Mouse (Mus musculus) MEL (cell line): Measurements from ENCODE around the gene Rgs5. TPM values are rescaled to one million over a fixed set of nuclear protein-coding genes. Genes with fewer than 3 reads are reported as not detected.

Source experiments
- DNase-seq: peaks from one replicate; pipeline ENCODE4 v3.0.0; 2011; ENCODE audit warnings: low read depth, low spot score
- H3K27ac ChIP-seq: 2 replicates; pipeline ENCODE4 v1.5.1; 2012; ENCODE audit warnings: low read depth, mild to moderate bottlenecking, control low read depth, low read length, moderate library complexity; ENCODE audit not compliant: control insufficient read depth
- H3K27me3 ChIP-seq, 2 experiments: fragments of 150-350 bp in 1 of 2; sonication (generic) in 1 of 2; 2 replicates each; pipeline ENCODE4 v1.6.1; 2012; ENCODE audit warnings: low read length in 2 of 2, mild to moderate bottlenecking in 2 of 2, improper control_type of control experiment in 1 of 2, moderate library complexity in 1 of 2; ENCODE audit not compliant: insufficient read depth in 2 of 2, control insufficient read depth in 1 of 2
- H3K36me3 ChIP-seq, 2 experiments: 2 replicates each; pipeline ENCODE4 v1.6.1; 2012 to 2014; ENCODE audit warnings: low read length in 2 of 2, improper control_type of control experiment in 1 of 2, inconsistent platforms in 1 of 2, mild to moderate bottlenecking in 1 of 2; ENCODE audit not compliant: insufficient read depth in 2 of 2, control insufficient read depth in 1 of 2
- H3K4me1 ChIP-seq, 2 experiments: fragments of 150-350 bp in 1 of 2; sonication (generic) in 1 of 2; 2 replicates each; pipeline ENCODE4 v1.6.1; 2012; ENCODE audit warnings: low read length in 2 of 2, improper control_type of control experiment in 1 of 2, mild to moderate bottlenecking in 1 of 2; ENCODE audit not compliant: insufficient read depth in 2 of 2, control insufficient read depth in 1 of 2
- H3K4me3 ChIP-seq, 2 experiments: fragments of 150-350 bp in 1 of 2; sonication (generic) in 1 of 2; 2 replicates each; pipeline ENCODE4 v1.5.1; 2012; ENCODE audit warnings: low read depth in 2 of 2, low read length in 2 of 2, mild to moderate bottlenecking in 2 of 2, moderate library complexity in 2 of 2, control low read depth in 1 of 2, improper control_type of control experiment in 1 of 2; ENCODE audit not compliant: control insufficient read depth in 1 of 2, insufficient read depth in 1 of 2
- H3K79me2 ChIP-seq: 2 replicates; pipeline ENCODE4 v1.6.1; 2012; ENCODE audit warnings: mild to moderate bottlenecking, low read length, moderate library complexity; ENCODE audit not compliant: control insufficient read depth, poor library complexity, insufficient read depth
- H3K9ac ChIP-seq: 2 replicates; pipeline ENCODE4 v1.6.1; 2012; ENCODE audit warnings: low read depth, mild to moderate bottlenecking, control low read depth, low read length, moderate library complexity; ENCODE audit not compliant: control insufficient read depth, poor library complexity, severe bottlenecking
- H3K9me3 ChIP-seq: fragments of 150-350 bp; sonication (generic); replicated peaks from 2 replicates; pipeline ENCODE4 v1.6.1; 2012; ENCODE audit warnings: mild to moderate bottlenecking, low read length, improper control_type of control experiment, moderate library complexity; ENCODE audit not compliant: insufficient read depth
- BHLHE40 ChIP-seq: IDR thresholded peaks from 2 replicates; pipeline ENCODE4 v1.6.1; 2012; ENCODE audit warnings: low read depth, mild to moderate bottlenecking, inconsistent platforms, low read length, improper control_type of control experiment, borderline replicate concordance
- CTCF ChIP-seq, 3 experiments: IDR thresholded peaks in 2 of 3; conservative IDR thresholded peaks in 1 of 3; 2 replicates each; pipeline ENCODE4 v1.5.1; 2011 to 2012; ENCODE audit warnings: low read length in 3 of 3, low read depth in 2 of 3, mild to moderate bottlenecking in 2 of 3, improper control_type of control experiment in 1 of 3, inconsistent platforms in 1 of 3, mixed read lengths in 1 of 3, moderate library complexity in 1 of 3; ENCODE audit not compliant: control insufficient read depth in 1 of 3, insufficient read depth in 1 of 3, poor library complexity in 1 of 3, severe bottlenecking in 1 of 3
- GATA1 ChIP-seq: IDR thresholded peaks from 2 replicates; pipeline ENCODE4 v1.6.1; 2011; ENCODE audit warnings: low read depth, low read length, improper control_type of control experiment
- HCFC1 ChIP-seq: IDR thresholded peaks from 2 replicates; pipeline ENCODE4 v1.6.1; 2012; ENCODE audit warnings: low read depth, mild to moderate bottlenecking, inconsistent platforms, low read length, improper control_type of control experiment, moderate library complexity
- KAT2A ChIP-seq: conservative IDR thresholded peaks from 2 replicates; pipeline ENCODE4 v1.6.1; 2012; ENCODE audit warnings: low read depth, low read length, improper control_type of control experiment, inconsistent platforms
- MAFK ChIP-seq: IDR thresholded peaks from 2 replicates; pipeline ENCODE4 v1.6.1; 2011; ENCODE audit warnings: low read depth, mild to moderate bottlenecking, low read length, improper control_type of control experiment, borderline replicate concordance
- MEF2A ChIP-seq: IDR thresholded peaks from 2 replicates; pipeline ENCODE4 v1.6.1; 2014; ENCODE audit warnings: low read depth, mild to moderate bottlenecking, inconsistent platforms, low read length, improper control_type of control experiment; ENCODE audit not compliant: poor library complexity, insufficient replicate concordance, severe bottlenecking; ENCODE audit errors: extremely low read depth
- MXI1 ChIP-seq: IDR thresholded peaks from 2 replicates; pipeline ENCODE4 v1.6.1; 2011; ENCODE audit warnings: mild to moderate bottlenecking, low read depth, low read length, improper control_type of control experiment
- NELFE ChIP-seq: IDR thresholded peaks from 2 replicates; pipeline ENCODE4 v1.6.1; 2011; ENCODE audit warnings: low read depth, low read length, improper control_type of control experiment
- TAL1 ChIP-seq: IDR thresholded peaks from 2 replicates; pipeline ENCODE4 v1.6.1; 2012; ENCODE audit warnings: mild to moderate bottlenecking, inconsistent platforms, low read length, moderate library complexity, mixed read lengths
- TBP ChIP-seq: IDR thresholded peaks from 2 replicates; pipeline ENCODE4 v1.8.0; 2011; ENCODE audit warnings: low read depth, low read length, improper control_type of control experiment
- USF1 ChIP-seq: IDR thresholded peaks from 2 replicates; pipeline ENCODE4 v1.6.1; 2014; ENCODE audit warnings: low read depth, mild to moderate bottlenecking, inconsistent platforms, low read length, improper control_type of control experiment, moderate library complexity
- USF2 ChIP-seq, 2 experiments: IDR thresholded peaks; 2 replicates each; pipeline ENCODE4 v1.6.1; 2011 to 2012; ENCODE audit warnings: improper control_type of control experiment in 2 of 2, low read length in 2 of 2, borderline replicate concordance in 1 of 2, inconsistent platforms in 1 of 2, low read depth in 1 of 2, mild to moderate bottlenecking in 1 of 2; ENCODE audit not compliant: insufficient read depth in 1 of 2
- ZKSCAN1 ChIP-seq: IDR thresholded peaks from 2 replicates; pipeline ENCODE4 v1.6.1; 2012; ENCODE audit warnings: low read depth, mild to moderate bottlenecking, inconsistent platforms, low read length, improper control_type of control experiment, moderate library complexity
- ZNF384 ChIP-seq: IDR thresholded peaks from 2 replicates; pipeline ENCODE4 v1.6.1; 2012; ENCODE audit warnings: low read depth, mild to moderate bottlenecking, inconsistent platforms, low read length, improper control_type of control experiment
- polyA plus RNA-seq, 2 experiments: library from polyadenylated mRNA; stranded (reverse) in 1 of 2; unstranded in 1 of 2; fragments of >175 nt in 1 of 2; fragments of >200 nt in 1 of 2; gene quantifications; 2 replicates each; pipeline versions ENCODE4 v1.2.1 to v1.2.4; 2012; ENCODE audit warnings: low replicate concordance in 2 of 2, low read depth in 1 of 2; ENCODE audit not compliant: insufficient read length in 2 of 2, insufficient read depth in 1 of 2, missing spikeins in 1 of 2
- total RNA-seq: library from RNA; depleted of rRNA; stranded (reverse); fragments of 300-350 nt; gene quantifications from 2 replicates; pipeline ENCODE4 v1.2.3, GENCODE M21; 2012

The Rgs5 gene
- total and polyA plus RNA-seq, 3 experiments = not detected

DNA sequence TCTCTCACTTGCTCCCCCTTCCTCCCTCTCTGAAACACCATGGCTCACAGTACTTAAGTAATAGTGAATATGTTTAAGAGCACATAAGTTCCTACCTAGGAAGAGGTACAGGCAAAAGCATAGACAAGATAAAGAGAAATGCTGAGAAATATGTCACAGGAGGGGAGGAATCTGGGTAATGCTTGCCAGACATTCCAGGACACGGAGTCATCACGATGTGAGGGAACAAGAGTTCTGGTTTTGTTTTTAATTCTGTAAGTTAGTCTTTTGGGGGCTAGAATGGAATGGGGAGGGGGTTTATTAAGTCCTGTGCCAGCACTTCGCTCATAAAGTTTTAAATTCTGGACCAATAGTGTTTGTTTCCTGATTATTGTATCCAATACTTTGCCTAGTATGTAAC lies 40.1 kb downstream of the Rgs5 start:
- Histone ChIP-seq H3K4me1 (no peaks in the 10 kb centered on the region), H3K36me3 (no peaks in the 10 kb centered on the region), H3K27ac (no peak overlapping the region), H3K4me3 (no peak overlapping the region), H3K79me2 (no peaks in the 10 kb centered on the region), H3K9me3 (no peaks in the 10 kb centered on the region), H3K9ac (no peak overlapping the region), H3K27me3 (no peaks in the 10 kb centered on the region)
- no peak for DNase-seq
- TF ChIP-seq HCFC1 (no peak), USF2 (IDR thresholded peaks at IDR 0.05; ENCODE audit: borderline replicate concordance in 1 of 2, insufficient read depth in 1 of 2, low read depth in 1 of 2, low read length in 2 of 2) (no peak), USF1 (no peak), BHLHE40 (no peak), MEF2A (no peak), TAL1 (no peak)

DNA sequence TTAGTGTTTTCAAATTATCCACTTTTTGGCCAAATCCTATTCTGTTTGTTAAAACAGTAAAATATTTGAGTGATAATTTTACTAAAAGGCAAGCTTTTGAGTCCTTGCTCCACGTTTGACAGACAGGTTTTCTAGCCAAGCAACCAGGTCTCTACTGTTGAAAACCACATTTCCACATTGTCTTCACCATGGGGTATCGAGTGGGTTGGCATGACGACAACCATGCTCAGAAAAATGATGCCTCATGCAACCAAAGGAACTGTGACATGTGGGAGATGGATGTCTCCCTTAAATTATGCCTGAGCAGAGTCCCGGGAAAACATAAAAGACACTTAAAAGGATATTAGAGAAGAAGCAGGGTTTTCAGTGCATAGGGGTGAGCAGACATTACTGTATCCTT lies 41.9 kb downstream of the Rgs5 start:
- Histone ChIP-seq H3K4me3 (no peak overlapping the region), H3K9me3 (no peaks in the 10 kb centered on the region), H3K36me3 (no peaks in the 10 kb centered on the region), H3K9ac (no peak overlapping the region), H3K27ac (no peak overlapping the region), H3K79me2 (no peaks in the 10 kb centered on the region), H3K27me3 (no peaks in the 10 kb centered on the region), H3K4me1 (no peaks in the 10 kb centered on the region)
- TF ChIP-seq GATA1 (no peak), ZKSCAN1 (no peak), TAL1 (no peak), CTCF (IDR thresholded peaks at IDR 0.05 in 2 of 3, conservative IDR thresholded peaks at IDR 0.05 in 1 of 3; ENCODE audit: control insufficient read depth in 1 of 3, insufficient read depth in 1 of 3, low read depth in 2 of 3, low read length in 3 of 3, poor library complexity in 1 of 3, severe bottlenecking in 1 of 3) (no peak), ZNF384 (no peak)
- no peak for DNase-seq

DNA sequence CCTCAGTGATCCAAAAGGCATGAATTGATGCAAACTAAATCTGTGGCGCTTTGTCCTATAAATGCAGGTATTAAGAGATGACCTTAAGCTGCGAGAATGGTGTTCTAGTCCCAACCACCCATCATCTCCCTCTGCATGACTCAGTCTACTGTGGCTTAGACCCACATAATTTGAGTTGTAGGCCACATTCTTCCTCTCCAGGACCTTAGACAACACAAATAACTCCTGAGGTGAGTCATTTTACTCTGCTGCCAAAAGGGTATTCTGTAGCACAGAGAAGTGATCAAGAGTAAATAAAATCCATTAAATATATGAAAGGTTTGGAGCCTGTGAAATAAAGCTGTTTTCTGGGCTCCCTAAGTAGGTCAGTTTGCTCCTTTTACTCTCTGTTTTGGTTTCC lies 43.9 kb downstream of the Rgs5 start:
- no peak overlapping the region for H3K9ac ChIP-seq
- H3K9me3 ChIP-seq = no peaks in the 10 kb centered on the region
- H3K27me3 ChIP-seq = no peaks in the 10 kb centered on the region
- H3K27ac ChIP-seq = no peak overlapping the region
- no peak for TF ChIP-seq MAFK
- TF ChIP-seq ZKSCAN1 = no peak
- TF ChIP-seq MEF2A = no peak
- no peak for TF ChIP-seq KAT2A
- no peak for TF ChIP-seq NELFE
- TF ChIP-seq MXI1 = no peak
- TF ChIP-seq CTCF (IDR thresholded peaks at IDR 0.05 in 2 of 3, conservative IDR thresholded peaks at IDR 0.05 in 1 of 3; ENCODE audit: control insufficient read depth in 1 of 3, insufficient read depth in 1 of 3, low read depth in 2 of 3, low read length in 3 of 3, poor library complexity in 1 of 3, severe bottlenecking in 1 of 3) = no peak
- TF ChIP-seq ZNF384 = no peak
- TF ChIP-seq TBP = no peak
- no peak overlapping the region for H3K4me3 ChIP-seq
- DNase-seq = no peak
- H3K36me3 ChIP-seq = no peaks in the 10 kb centered on the region
- H3K4me1 ChIP-seq = no peaks in the 10 kb centered on the region
- no peaks in the 10 kb centered on the region for H3K79me2 ChIP-seq
